Mouse (Mus musculus) intestine, postnatal 0 days (tissue): Measurements from ENCODE around the gene Lrrfip1. TPM values are rescaled to one million over a fixed set of nuclear protein-coding genes. Genes with fewer than 3 reads are reported as not detected.
A peak's percentile ranks its signal among the peaks of the same experiment; 100 is the strongest.

ENCODE experiments used
- ATAC-seq: fragments of 200-750 bp; cut with Nextera tagmentation; 2 replicates; pipeline ENCODE4 v1.8.0; 2017; ENCODE audit warnings: mild to moderate bottlenecking, moderate TSS enrichment, moderate library complexity
- H3K27ac ChIP-seq: fragments of 300-500 bp; sonication (generic); 2 replicates; pipeline ENCODE4 v1.5.1; 2014; ENCODE audit warnings: mild to moderate bottlenecking, low read depth, low read length, moderate library complexity
- H3K27me3 ChIP-seq: fragments of 300-500 bp; sonication (generic); replicated peaks from 2 replicates; pipeline ENCODE4 v1.6.1; 2014; ENCODE audit warnings: low read length, mixed read lengths; ENCODE audit not compliant: control insufficient read depth, insufficient read depth
- H3K36me3 ChIP-seq: fragments of 300-500 bp; sonication (generic); 2 replicates; pipeline ENCODE4 v1.6.1; 2014; ENCODE audit warnings: mild to moderate bottlenecking, moderate library complexity; ENCODE audit not compliant: control insufficient read depth, insufficient read depth
- H3K4me1 ChIP-seq: fragments of 300-500 bp; sonication (generic); replicated peaks from 2 replicates; pipeline ENCODE4 v1.6.1; 2014; ENCODE audit warnings: antibody characterized with exemption, low read length, mixed read lengths; ENCODE audit not compliant: control insufficient read depth, insufficient read depth
- H3K4me2 ChIP-seq: fragments of 300-500 bp; sonication (generic); replicated peaks from 2 replicates; pipeline ENCODE4 v1.6.1; 2014; ENCODE audit warnings: low read depth, mild to moderate bottlenecking, moderate library complexity
- H3K4me3 ChIP-seq: fragments of 300-500 bp; sonication (generic); 2 replicates; pipeline ENCODE4 v1.5.1; 2014; ENCODE audit warnings: low read depth, low read length
- H3K9ac ChIP-seq: fragments of 300-500 bp; sonication (generic); 2 replicates; pipeline ENCODE4 v1.6.1; 2014; ENCODE audit warnings: mild to moderate bottlenecking, low read depth, low read length
- H3K9me3 ChIP-seq: fragments of 300-500 bp; sonication (generic); 2 replicates; pipeline ENCODE4 v1.6.1; 2016; ENCODE audit warnings: mixed run types; ENCODE audit not compliant: control insufficient read depth
- CTCF ChIP-seq: sonication (generic); IDR thresholded peaks from 2 replicates; pipeline ENCODE4 v1.5.1; 2016; ENCODE audit warnings: low read depth, mild to moderate bottlenecking, control low read depth, antibody characterized with exemption, moderate library complexity
- WGBS: fragments of 180-500 bp; shearing (Covaris S2); extraction: QIAGEN DNeasy Blood & Tissue Kit; methylation state at CpG from one replicate; pipeline ENCODE4 v1.1.7; 2014; 5-methylcytosine and 5-hydroxymethylcytosine counted together
- polyA plus RNA-seq: library from polyadenylated mRNA; unstranded; fragments of >200 nt; fragmentation: Nextera tagmentation; extraction: Ambion mirVana; gene quantifications from 2 replicates; pipeline ENCODE4 v1.2.1, GENCODE M21; 2015

Gene Lrrfip1
- polyA plus RNA-seq, 1 experiment from 2014 or later = 79.2 TPM

- TF ChIP-seq CTCF = no peak
- H3K36me3 ChIP-seq = peaks cover 6% of the 10 kb centered on the region; the same call in 1 of the 2 replicates
- 33% methylated on average over 2 of the region's 2 CpGs for WGBS
- H3K27ac ChIP-seq = peak overlapping the region; percentile 84
- H3K9me3 ChIP-seq = no peaks in the 10 kb centered on the region
- no peak overlapping the region for H3K4me3 ChIP-seq
- H3K27me3 ChIP-seq = no peaks in the 10 kb centered on the region
- ATAC-seq = peak; percentile 60
- no peak overlapping the region for H3K4me2 ChIP-seq
- peaks cover 44% of the 10 kb centered on the region for H3K4me1 ChIP-seq
- H3K9ac ChIP-seq = no peak overlapping the region
Observed at GRCm38 (mm10) chr1:91066599-91066998, 68.1 kb downstream of the Lrrfip1 start.

- peaks cover 38% of the 10 kb centered on the region for H3K4me1 ChIP-seq
- 62% methylated on average over 6 of the region's 6 CpGs for WGBS
Observed at GRCm38 (mm10) chr1:91067716-91068115, 69.2 kb downstream of the Lrrfip1 start.

GRCm38 (mm10) chr1:91069575-91069974 lies 71.0 kb downstream of the Lrrfip1 start:
- 66% methylated on average over 6 of the region's 6 CpGs for WGBS

More at GRCm38 (mm10) chr1:91067716-91068115, 69.2 kb downstream of the Lrrfip1 start:
- ATAC-seq = no peak
- H3K4me3 ChIP-seq = no peak overlapping the region
- peak overlapping the region; percentile 74 for H3K27ac ChIP-seq
- peaks cover 6% of the 10 kb centered on the region; the same call in 1 of the 2 replicates for H3K36me3 ChIP-seq
- no peak for TF ChIP-seq CTCF
- H3K9ac ChIP-seq = no peak overlapping the region
- no peak overlapping the region for H3K4me2 ChIP-seq
- no peaks in the 10 kb centered on the region for H3K27me3 ChIP-seq
- H3K9me3 ChIP-seq = no peaks in the 10 kb centered on the region

DNA sequence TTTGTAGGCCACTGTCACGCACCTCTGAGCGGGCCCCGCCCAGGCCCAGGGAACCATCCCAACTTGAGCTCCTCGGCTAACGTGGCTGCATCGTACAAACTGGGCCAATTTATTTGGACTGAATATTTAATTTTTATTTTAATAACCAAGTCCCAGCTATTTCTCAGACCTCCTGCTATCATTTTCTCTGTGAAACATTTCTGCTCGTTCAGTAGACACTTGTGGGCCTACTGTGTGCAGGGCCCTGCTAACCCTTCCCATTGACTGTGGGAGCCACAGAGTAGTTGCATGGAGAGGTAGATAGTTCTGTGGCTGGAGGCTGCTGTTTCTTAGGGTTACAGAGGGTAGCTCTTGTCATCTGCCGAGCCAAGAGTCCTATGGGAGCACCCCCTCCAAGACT lies 72.0 kb downstream of the Lrrfip1 start:
- H3K36me3 ChIP-seq = peaks cover 12% of the 10 kb centered on the region
- no peaks in the 10 kb centered on the region for H3K9me3 ChIP-seq
- H3K9ac ChIP-seq = no peak overlapping the region
- H3K27ac ChIP-seq = peak overlapping the region; percentile 28; the same call in 1 of the 2 replicates
- WGBS = 81% methylated on average over 8 of the region's 8 CpGs
- peaks cover 22% of the 10 kb centered on the region for H3K4me1 ChIP-seq
- TF ChIP-seq CTCF = no peak
- no peak for ATAC-seq
- no peak overlapping the region for H3K4me2 ChIP-seq
- no peak overlapping the region for H3K4me3 ChIP-seq
- H3K27me3 ChIP-seq = no peaks in the 10 kb centered on the region

More at GRCm38 (mm10) chr1:91069575-91069974, 71.0 kb downstream of the Lrrfip1 start:
- peak; percentile 34; the same call in 1 of the 2 replicates for ATAC-seq
- H3K27ac ChIP-seq = no peak overlapping the region
- no peak overlapping the region for H3K9ac ChIP-seq
- no peak for TF ChIP-seq CTCF
- H3K36me3 ChIP-seq = peaks cover 12% of the 10 kb centered on the region
- no peak overlapping the region; the same call in 1 of the 2 replicates for H3K4me2 ChIP-seq
- peaks cover 29% of the 10 kb centered on the region for H3K4me1 ChIP-seq
- H3K4me3 ChIP-seq = no peak overlapping the region
- H3K9me3 ChIP-seq = no peaks in the 10 kb centered on the region
- H3K27me3 ChIP-seq = no peaks in the 10 kb centered on the region

DNA sequence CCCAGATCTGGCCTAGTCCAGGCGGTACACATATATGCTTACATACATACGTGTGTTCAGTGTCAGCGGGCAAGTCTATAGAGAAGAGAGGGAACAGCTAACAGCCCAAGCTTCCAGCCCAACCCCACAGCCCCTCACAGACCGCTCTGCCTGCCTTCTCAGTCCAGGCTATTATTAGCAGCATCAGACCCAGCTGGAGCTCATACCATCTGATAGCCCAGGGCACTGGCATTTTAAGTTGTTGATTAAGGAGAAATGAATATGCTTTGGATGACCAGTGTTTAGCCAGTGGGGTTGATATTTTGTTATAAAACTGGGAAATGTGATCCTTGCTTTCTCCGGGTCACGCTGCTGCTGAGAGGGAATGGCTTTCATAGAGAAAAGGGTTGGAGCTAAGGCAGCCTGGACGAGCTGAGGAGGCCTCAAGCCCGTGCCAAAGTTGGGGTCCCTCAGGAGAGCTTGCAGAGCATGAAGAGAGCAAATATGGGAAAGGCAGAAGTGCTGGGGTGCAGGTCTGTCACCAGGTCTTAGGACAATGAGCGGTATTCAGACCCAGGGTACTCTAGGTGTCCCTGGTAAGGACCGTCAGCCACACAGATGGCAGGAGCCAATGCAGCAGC lies 73.2 kb downstream of the Lrrfip1 start:
- H3K4me3 ChIP-seq = no peak overlapping the region
- peaks cover 19% of the 10 kb centered on the region for H3K36me3 ChIP-seq
- no peak for TF ChIP-seq CTCF
- 91% methylated on average over 10 of the region's 10 CpGs for WGBS
- H3K27me3 ChIP-seq = no peaks in the 10 kb centered on the region
- ATAC-seq = no peak
- no peak overlapping the region; the same call in 1 of the 2 replicates for H3K27ac ChIP-seq
- no peak overlapping the region for H3K4me2 ChIP-seq
- no peaks in the 10 kb centered on the region for H3K9me3 ChIP-seq
- H3K4me1 ChIP-seq = peaks cover 16% of the 10 kb centered on the region
- H3K9ac ChIP-seq = no peak overlapping the region

- no peak overlapping the region for H3K4me2 ChIP-seq
- no peak overlapping the region for H3K9ac ChIP-seq
- H3K9me3 ChIP-seq = no peaks in the 10 kb centered on the region
- H3K4me3 ChIP-seq = no peak overlapping the region
- no peaks in the 10 kb centered on the region for H3K27me3 ChIP-seq
- TF ChIP-seq CTCF = no peak
- peaks cover 5% of the 10 kb centered on the region; the same call in 1 of the 2 replicates for H3K4me1 ChIP-seq
- H3K36me3 ChIP-seq = peaks cover 25% of the 10 kb centered on the region
- H3K27ac ChIP-seq = 0 out of 2 replicates have a peak overlapping the region, but pooled peaks have one; percentile 11
- no peak for ATAC-seq
- 66% methylated on average over 8 of the region's 8 CpGs for WGBS
Observed at GRCm38 (mm10) chr1:91076946-91077345, 78.4 kb downstream of the Lrrfip1 start.
